Mouse (Mus musculus): ENCODE results near the gene Gins2.

DNA sequence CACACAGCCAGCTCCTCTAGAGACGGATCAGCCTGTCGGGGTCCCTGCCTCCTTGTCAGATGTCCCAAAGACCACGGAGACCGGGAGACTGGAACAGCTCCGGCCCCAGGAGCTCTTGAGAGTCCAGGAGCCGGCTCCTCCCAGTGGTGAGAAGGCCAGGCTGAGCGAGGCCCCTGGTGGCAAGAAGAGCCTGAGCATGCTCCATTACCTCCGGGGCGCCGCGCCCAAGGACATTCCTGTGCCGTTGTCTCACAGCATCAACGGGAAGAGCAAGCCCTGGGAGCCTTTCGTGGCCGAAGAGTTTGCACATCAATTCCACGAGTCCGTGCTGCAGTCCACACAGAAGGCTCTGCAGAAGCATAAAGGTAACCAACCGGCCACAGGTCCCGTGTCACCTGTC lies 14.2 kb downstream of the Gins2 start:
- TF ChIP-seq MYC (IDR thresholded peaks at IDR 0.05; ENCODE audit: low read depth, low read length) (no peak), UBTF (IDR thresholded peaks at IDR 0.05; ENCODE audit: low read depth, low read length) (no peak), CTCF (conservative IDR thresholded peaks at IDR 0.05 in 1 of 2, IDR thresholded peaks at IDR 0.05 in 1 of 2; ENCODE audit: low read depth in 2 of 2, low read length in 2 of 2) (no peak), NELFE (IDR thresholded peaks at IDR 0.05; ENCODE audit: low read depth, low read length) (no peak), JUN (IDR thresholded peaks at IDR 0.05; ENCODE audit: insufficient read depth, low read depth, low read length) (no peak), GABPA (IDR thresholded peaks at IDR 0.05; ENCODE audit: insufficient replicate concordance, low read depth, low read length) (no peak), POLR2A (IDR thresholded peaks at IDR 0.05; ENCODE audit: low read depth, low read length) (no peak), POLR2AphosphoS2 (IDR thresholded peaks at IDR 0.05; ENCODE audit: low read depth, low read length) (no peak), ZKSCAN1 (IDR thresholded peaks at IDR 0.05; ENCODE audit: borderline replicate concordance, low read depth, low read length) (no peak), USF1 (IDR thresholded peaks at IDR 0.05; ENCODE audit: low read depth, low read length) (no peak), E2F4 (IDR thresholded peaks at IDR 0.05; ENCODE audit: insufficient replicate concordance, low read depth, low read length) (no peak), MAX (IDR thresholded peaks at IDR 0.05; ENCODE audit: low read length) (no peak), ETS1 (conservative IDR thresholded peaks at IDR 0.05; ENCODE audit: low read depth, low read length) (no peak)

Data from CH12.LX (cell line).